Mouse (Mus musculus): ENCODE results near the gene Spred1.

Spred1 gene

DNA sequence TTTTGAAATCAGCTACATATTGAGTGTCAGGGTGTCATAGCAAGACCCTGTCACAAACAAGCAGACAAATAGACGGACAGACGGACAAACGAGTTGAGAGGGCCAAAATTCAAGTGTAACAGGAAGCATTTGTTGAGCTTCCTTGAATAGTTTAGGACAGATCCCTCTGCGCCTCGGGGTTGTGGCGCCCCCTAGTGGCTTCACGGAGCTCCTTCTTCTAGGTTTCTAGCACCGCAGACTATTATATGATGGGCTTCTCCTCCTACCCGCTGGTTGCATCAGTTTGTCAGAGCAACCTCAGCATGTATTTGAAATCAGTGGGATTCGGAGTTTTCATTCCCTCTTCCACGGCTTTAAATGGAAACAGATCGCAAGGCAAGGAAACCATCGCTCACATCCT, 110.1 kb downstream of the Spred1 start:
- no peaks in the 10 kb centered on the region for H3K27me3 ChIP-seq (ENCODE audit: control insufficient read depth, insufficient read depth, low read length, poor library complexity, severe bottlenecking)
- H3K36me3 ChIP-seq (ENCODE audit: control insufficient read depth, insufficient read depth, low read length, poor library complexity, severe bottlenecking) = no peaks in the 10 kb centered on the region
- DNase-seq (ENCODE audit: low read depth, low spot score) = peak; percentile 74
